Mouse (Mus musculus): Measurements from ENCODE around the gene Rnf212b.
A peak's percentile ranks its signal among the peaks of the same experiment; 100 is the strongest.

Gene Rnf212b

GRCm38 (mm10) chr14:54875844-54876538 is 62.0 kb downstream of the Rnf212b start:
- peak; percentile 70 for DNase-seq

DNA sequence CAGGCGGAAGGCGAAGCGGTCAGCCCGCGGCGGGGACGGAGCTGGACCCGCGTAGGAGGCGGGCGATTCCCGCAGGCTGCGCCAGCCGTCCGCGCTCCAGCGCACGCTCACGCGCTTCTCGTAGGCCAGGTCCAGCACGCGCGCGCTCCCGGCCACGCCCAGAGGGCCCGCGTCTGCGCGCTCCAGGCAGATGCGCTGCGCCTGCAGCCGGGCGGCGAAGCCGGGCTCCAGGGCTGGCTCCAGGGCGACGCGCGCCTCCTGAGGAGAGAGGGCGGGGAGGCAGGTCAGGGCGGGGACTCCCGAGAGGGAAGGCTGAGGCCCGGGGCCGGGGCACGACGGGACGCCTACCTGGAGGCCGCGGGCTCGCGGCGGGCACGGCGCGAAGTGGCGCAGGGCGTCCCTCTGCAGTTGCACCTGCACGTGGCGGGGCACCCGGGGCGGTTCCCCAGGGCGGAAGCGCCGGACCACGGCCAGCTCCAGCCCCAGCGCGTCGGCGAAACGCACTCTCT is 62.7 kb downstream of the Rnf212b start:
- peak; percentile 95 for DNase-seq

DNA sequence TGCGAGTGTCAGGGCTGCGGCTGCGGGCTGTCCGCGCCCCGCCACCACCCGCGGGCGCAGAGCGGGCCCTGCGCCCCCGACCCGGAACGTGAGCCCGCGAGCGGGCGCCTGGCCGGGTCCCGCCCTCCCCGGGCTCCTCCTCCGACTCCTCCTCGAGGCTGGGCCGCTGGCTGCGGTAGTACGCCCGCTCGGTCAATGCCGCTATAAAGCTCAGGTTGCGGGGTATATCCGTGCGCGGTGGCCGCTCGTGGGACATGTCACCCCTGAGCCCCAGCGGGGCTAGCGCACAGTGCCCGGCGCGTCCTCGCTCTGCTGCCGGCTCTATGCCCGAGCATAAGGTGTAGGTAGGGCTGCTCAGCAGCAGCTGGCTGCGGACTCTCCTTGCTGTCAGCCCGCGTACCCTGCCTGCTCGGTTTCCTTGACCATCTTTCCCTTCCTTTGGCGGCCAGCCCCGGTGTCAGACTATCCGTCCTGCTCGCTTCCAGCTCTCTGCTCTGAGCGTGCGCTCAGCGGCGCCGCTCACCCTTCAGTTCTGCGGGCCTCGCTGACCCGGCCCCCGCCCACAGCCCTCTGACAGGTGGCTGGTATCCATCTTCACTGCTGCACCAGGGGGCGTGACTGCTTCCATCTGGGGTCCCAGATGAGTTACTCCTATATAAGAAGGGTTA is 63.2 kb downstream of the Rnf212b start, which contains the start of gene Ppp1r3e:
Gene Ppp1r3e (minus strand): TSS at position 503 of the 668 bp plus-strand sequence.
- DNase-seq: peak; percentile 75

DNA sequence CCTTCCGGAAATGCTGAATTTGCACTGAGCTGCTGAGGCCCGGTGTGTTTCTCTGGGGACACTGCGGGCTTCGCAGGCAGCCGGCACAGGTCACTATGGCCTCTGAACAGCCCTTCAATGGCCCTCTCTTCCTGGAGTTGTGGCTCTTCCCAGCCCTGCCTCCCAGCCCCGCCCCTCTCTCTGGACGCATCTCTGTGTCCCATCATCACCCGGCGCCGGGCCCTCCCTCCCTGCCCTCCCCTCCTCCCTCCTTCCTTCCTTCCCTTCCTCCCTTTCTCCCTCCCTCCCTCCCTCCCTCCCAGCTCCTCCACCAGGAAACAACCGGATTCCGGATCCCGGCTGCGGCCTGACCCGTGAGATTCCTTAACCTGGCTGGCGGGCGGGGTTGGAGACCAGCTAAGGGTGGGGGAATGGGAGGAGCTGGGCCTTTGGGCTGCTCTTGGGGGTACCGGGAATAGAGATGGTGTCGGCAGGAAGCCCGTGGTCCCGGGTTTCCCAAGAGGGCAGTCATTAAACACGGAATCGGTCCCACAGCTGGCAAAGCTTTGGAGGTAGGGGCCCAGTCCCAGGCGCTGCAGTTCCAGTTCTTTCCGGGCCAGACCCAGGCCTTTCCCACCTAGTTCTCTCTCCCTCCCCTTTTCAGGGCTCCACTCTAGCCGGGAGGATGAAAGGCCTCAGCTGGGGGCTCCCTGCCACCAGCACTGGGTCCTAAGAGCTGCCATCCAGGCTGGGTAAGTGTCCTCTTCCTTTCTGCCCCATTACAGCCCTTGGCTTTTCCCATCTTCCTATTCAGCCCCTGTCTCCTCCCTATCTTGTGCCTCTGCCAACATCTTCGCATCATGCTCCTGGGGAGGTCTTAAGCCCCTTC is 69.4 kb downstream of the Rnf212b start, which contains the start of the genes Bcl2l2 and Gm20521:
Gene Bcl2l2 (plus strand): TSS at position 224 of the 868 bp plus-strand sequence.
Gene Gm20521 (plus strand): TSS at position 288 of the 868 bp plus-strand sequence.
- DNase-seq: peak; percentile 75

DNA sequence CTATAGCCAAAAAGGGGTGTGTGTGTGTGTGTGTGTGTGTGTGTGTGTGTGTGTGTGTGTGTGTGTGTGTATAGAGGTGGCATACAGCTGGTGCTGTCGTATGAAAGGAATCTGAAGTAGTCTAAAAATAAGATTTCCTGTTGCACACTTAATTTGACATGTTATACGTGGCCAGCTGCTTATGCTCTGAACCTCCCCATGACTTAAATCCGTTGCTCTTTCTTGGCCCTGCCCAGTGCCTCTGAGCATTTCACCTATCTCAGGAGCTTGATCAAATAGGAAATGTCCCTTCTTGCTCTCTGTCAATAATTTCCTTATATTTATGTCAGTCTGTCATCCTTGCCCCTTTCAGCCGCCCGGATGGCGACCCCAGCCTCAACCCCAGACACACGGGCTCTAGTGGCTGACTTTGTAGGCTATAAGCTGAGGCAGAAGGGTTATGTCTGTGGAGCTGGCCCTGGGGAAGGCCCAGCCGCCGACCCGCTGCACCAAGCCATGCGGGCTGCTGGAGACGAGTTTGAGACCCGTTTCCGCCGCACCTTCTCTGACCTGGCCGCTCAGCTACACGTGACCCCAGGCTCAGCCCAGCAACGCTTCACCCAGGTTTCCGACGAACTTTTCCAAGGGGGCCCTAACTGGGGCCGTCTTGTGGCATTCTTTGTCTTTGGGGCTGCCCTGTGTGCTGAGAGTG is 70.2 kb downstream of the Rnf212b start:
- no peak for DNase-seq

DNA sequence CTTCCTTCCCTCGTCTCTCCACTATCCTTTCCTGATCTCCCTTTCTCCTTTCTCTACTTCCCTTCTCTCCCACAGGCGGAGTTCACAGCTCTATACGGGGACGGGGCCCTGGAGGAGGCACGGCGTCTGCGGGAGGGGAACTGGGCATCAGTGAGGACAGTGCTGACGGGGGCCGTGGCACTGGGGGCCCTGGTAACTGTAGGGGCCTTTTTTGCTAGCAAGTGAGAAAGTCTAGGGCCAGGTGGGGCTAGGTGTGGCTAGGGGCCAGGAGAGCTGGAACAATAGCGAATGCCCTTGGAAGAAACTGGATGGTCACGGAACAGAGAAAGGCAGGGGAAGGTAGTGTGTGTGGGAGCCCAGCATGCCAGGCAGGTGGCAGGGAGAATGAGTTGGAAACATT is 71.4 kb downstream of the Rnf212b start:
- no peak for DNase-seq

DNA sequence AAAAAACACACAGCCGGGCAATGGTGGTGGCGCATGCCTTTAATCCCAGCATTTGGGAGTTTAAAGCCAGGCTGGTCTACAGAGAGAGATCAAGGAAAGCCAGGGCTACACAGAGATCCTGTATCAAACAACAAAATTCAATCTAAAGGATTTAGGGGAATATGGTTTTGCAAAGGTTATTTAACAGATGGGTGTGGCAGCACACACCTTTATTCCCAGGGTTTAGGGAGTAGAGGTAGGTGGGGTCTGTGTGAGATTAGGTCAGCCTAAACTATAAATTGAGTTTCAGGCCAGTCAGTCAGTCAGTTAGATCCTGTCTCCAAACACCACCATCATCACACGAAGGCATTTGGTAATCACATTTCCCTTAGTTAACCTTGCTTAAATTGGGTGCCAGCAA is 78.3 kb downstream of the Rnf212b start, which contains the start of gene Pabpn1:
Gene Pabpn1 (plus strand): TSS at position 301 of the 400 bp plus-strand sequence.
- no peak for DNase-seq

DNA sequence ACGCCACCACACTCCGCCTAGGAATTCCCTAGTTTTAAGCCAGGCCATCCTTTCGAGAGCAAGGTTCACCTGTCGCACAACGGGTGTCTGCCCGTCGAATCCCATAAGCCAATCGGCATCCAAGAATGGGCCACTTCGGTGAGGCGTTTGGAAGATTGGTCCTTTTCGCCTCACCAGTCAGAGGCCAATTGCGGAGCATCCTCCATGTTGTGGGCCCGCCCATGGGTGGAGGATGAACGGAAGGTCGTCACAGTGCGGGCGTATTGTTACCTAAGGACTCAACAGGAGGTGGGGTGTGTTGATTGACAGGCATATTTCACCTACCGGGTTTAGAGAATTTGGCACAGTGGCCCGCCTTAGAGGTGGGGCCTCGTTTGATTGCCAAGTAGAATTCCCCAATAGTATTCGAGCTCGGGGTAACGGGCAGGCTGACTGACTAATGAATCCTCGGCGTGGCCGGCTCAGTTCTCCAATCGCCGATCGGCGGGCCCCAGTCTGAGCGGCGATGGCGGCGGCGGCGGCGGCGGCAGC is 79.8 kb downstream of the Rnf212b start:
- DNase-seq: peak; percentile 99

GRCm38 (mm10) chr14:54894296-54895151 is 80.6 kb downstream of the Rnf212b start:
- DNase-seq: peak; percentile 61

DNA sequence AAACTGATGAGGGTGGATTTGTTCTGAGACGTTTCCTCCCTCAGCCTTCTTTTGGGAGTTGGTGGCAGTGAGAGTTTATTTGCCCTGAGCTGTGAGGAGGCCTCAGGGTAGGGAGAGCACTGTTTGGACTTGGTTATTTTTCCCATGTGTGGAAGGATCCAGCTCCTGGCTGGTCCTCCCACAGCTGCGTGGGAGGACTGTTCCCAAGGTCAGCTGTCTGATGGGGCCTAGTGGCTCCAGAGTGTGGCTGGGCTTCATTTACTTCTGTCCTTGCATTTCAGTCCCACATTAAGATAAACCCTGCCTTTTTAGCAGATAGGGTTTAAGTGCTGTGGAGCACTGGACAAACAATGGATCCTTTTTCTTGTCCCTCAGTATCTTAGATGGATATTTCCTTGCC is 83.5 kb downstream of the Rnf212b start:
- DNase-seq: no peak

- DNase-seq: peak; percentile 79
These were observed 86.4 kb downstream of the Rnf212b start for GRCm38 (mm10) chr14:54900383-54900782.

DNA sequence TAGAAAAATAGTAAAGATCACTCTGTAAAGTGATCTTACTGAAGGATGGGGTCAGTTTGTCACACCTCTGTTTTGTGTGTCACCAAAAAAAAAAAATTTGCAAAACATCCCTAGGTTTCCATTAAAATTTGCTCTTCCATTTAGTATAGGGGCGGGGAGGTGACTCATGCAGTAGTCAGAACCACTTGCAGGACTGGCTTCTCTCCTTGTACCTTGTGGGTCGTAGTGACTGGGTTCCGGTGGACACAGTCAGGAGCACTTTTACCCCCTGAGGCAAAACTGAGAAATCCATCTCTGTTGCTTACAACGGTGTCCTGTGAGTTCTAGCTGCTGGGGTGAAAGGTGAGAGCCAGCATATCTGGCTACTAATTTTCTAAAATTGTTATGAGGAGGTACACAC is 89.7 kb downstream of the Rnf212b start:
- no peak for DNase-seq
